Mouse (Mus musculus) 3T3-L1 (cell line): ENCODE measurements around the gene Insrr.
A peak's percentile ranks its signal among the peaks of the same experiment; 100 is the strongest.
"Not testable (repeated sequence)": the region's sequence is repeated elsewhere in the genome, so short reads cannot be mapped to it uniquely, and the experiment has no call there.

ENCODE experiments used
- DNase-seq: peaks from one replicate; pipeline ENCODE4 v3.0.0-alpha.2; 2015; ENCODE audit warnings: low read depth, low spot score

Insrr gene

GRCm38 (mm10) chr3:87778283-87778682 is 18.5 kb upstream of the Insrr start:
- no peak for DNase-seq

GRCm38 (mm10) chr3:87779086-87779485 is 17.7 kb upstream of the Insrr start:
- no peak for DNase-seq

- no peak for DNase-seq
Observed at GRCm38 (mm10) chr3:87783282-87784023, 13.3 kb upstream of the Insrr start.

GRCm38 (mm10) chr3:87785156-87785555 is 11.6 kb upstream of the Insrr start:
- DNase-seq = no peak

- no peak for DNase-seq
Observed at GRCm38 (mm10) chr3:87785626-87786214, 11.0 kb upstream of the Insrr start.

GRCm38 (mm10) chr3:87789248-87789647 is 7.5 kb upstream of the Insrr start:
- no peak for DNase-seq

- DNase-seq = no peak
Observed at GRCm38 (mm10) chr3:87789768-87790167, 7.0 kb upstream of the Insrr start.

- no peak for DNase-seq
Observed at GRCm38 (mm10) chr3:87794922-87795325, 1.8 kb upstream of the Insrr start, which contains the start of gene Ntrk1. Gene Ntrk1 (minus strand): TSS chr3:87795162.

- DNase-seq = no peak
Observed at GRCm38 (mm10) chr3:87795336-87796277, 1.1 kb upstream of the Insrr start.

- DNase-seq = no peak
Observed at GRCm38 (mm10) chr3:87801681-87802080, 4.9 kb downstream of the Insrr start.

- no peak for DNase-seq
Observed at GRCm38 (mm10) chr3:87804038-87804677, 7.4 kb downstream of the Insrr start.

GRCm38 (mm10) chr3:87809322-87809962 is 12.7 kb downstream of the Insrr start:
- no peak for DNase-seq

GRCm38 (mm10) chr3:87811297-87811696 is 14.5 kb downstream of the Insrr start:
- DNase-seq = no peak

- no peak for DNase-seq
Observed at GRCm38 (mm10) chr3:87812413-87812812, 15.7 kb downstream of the Insrr start.

GRCm38 (mm10) chr3:87812873-87813272 is 16.1 kb downstream of the Insrr start:
- no peak for DNase-seq

GRCm38 (mm10) chr3:87816166-87816565 is 19.4 kb downstream of the Insrr start:
- no peak for DNase-seq

- peak; percentile 90 for DNase-seq
Observed at GRCm38 (mm10) chr3:87816646-87817093, 19.9 kb downstream of the Insrr start.

GRCm38 (mm10) chr3:87818226-87818625 is 21.5 kb downstream of the Insrr start:
- no peak for DNase-seq

GRCm38 (mm10) chr3:87824206-87824605 is 27.5 kb downstream of the Insrr start, which contains the start of gene Pear1:
Gene Pear1 (minus strand): TSS chr3:87824306.
- not testable (repeated sequence) for DNase-seq

GRCm38 (mm10) chr3:87828435-87828834 is 31.7 kb downstream of the Insrr start:
- no peak for DNase-seq

- DNase-seq = no peak
Observed at GRCm38 (mm10) chr3:87829025-87829424, 32.3 kb downstream of the Insrr start.
